Mouse (Mus musculus): ENCODE measurements around the gene Plcl2. TPM values are rescaled to one million over a fixed set of nuclear protein-coding genes. Genes with fewer than 3 reads are reported as not detected.

Gene Plcl2
- polyA plus RNA-seq, 1 experiment from 2014 or later, result 5.0 TPM

GRCm38 (mm10) chr17:50648757-50649419 lies 139.7 kb downstream of the Plcl2 start:
- 94% methylated on average over 6 of the region's 6 CpGs for WGBS
- no peaks in the 10 kb centered on the region for H3K27me3 ChIP-seq (ENCODE audit: low read depth, poor library complexity, severe bottlenecking)
- H3K27ac ChIP-seq, result no peak overlapping the region

GRCm38 (mm10) chr17:50650535-50651223 lies 141.5 kb downstream of the Plcl2 start:
- no peak for DNase-seq (ENCODE audit: low spot score)
- Histone ChIP-seq H3K27me3 (ENCODE audit: low read depth, poor library complexity, severe bottlenecking) (no peaks in the 10 kb centered on the region), H3K4me1 (no peaks in the 10 kb centered on the region), H3K27ac (no peak overlapping the region), H3K36me3 (peaks cover 18% of the 10 kb centered on the region), H3K4me3 (no peak overlapping the region), H3K9me3 (replicated peaks) (0 out of 2 replicates have a peak, but pooled peaks cover 5% of the 10 kb centered on the region)
- 96% methylated on average over 14 of the region's 14 CpGs for WGBS

More at GRCm38 (mm10) chr17:50648757-50649419, 139.7 kb downstream of the Plcl2 start:
- Histone ChIP-seq H3K4me3 (no peak overlapping the region), H3K36me3 (peaks cover 18% of the 10 kb centered on the region), H3K9me3 (replicated peaks) (0 out of 2 replicates have a peak, but pooled peaks cover 5% of the 10 kb centered on the region), H3K4me1 (peaks cover 5% of the 10 kb centered on the region)
- DNase-seq (ENCODE audit: low spot score), result no peak

- 64% methylated on average over 5 of the region's 5 CpGs for WGBS
- no peak overlapping the region for H3K27ac ChIP-seq
- DNase-seq (ENCODE audit: low spot score), result no peak
Measured at GRCm38 (mm10) chr17:50654741-50655415, 145.7 kb downstream of the Plcl2 start.

GRCm38 (mm10) chr17:50655416-50655776 lies 146.2 kb downstream of the Plcl2 start:
- no peaks in the 10 kb centered on the region for H3K36me3 ChIP-seq
- WGBS, result 49% methylated on average over 4 of the region's 4 CpGs
- no peaks in the 10 kb centered on the region for H3K4me1 ChIP-seq
- DNase-seq (ENCODE audit: low spot score), result no peak
- no peak overlapping the region for H3K4me3 ChIP-seq
- no peaks in the 10 kb centered on the region for H3K9me3 ChIP-seq (replicated peaks)
- no peaks in the 10 kb centered on the region for H3K27me3 ChIP-seq (ENCODE audit: low read depth, poor library complexity, severe bottlenecking)
- H3K27ac ChIP-seq, result no peak overlapping the region

More at GRCm38 (mm10) chr17:50654741-50655415, 145.7 kb downstream of the Plcl2 start:
- Histone ChIP-seq H3K4me3 (no peak overlapping the region), H3K36me3 (no peaks in the 10 kb centered on the region), H3K27me3 (ENCODE audit: low read depth, poor library complexity, severe bottlenecking) (no peaks in the 10 kb centered on the region), H3K9me3 (replicated peaks) (no peaks in the 10 kb centered on the region), H3K4me1 (no peaks in the 10 kb centered on the region)

- H3K4me3 ChIP-seq, result no peak overlapping the region
- H3K36me3 ChIP-seq, result no peaks in the 10 kb centered on the region
- no peaks in the 10 kb centered on the region for H3K27me3 ChIP-seq (ENCODE audit: low read depth, poor library complexity, severe bottlenecking)
- no peak for DNase-seq (ENCODE audit: low spot score)
- H3K9me3 ChIP-seq (replicated peaks), result no peaks in the 10 kb centered on the region
- no peaks in the 10 kb centered on the region for H3K4me1 ChIP-seq
- no peak overlapping the region for H3K27ac ChIP-seq
Measured at GRCm38 (mm10) chr17:50657321-50657720, 148.1 kb downstream of the Plcl2 start.

GRCm38 (mm10) chr17:50658901-50659300 lies 149.7 kb downstream of the Plcl2 start:
- Histone ChIP-seq H3K4me3 (no peak overlapping the region), H3K4me1 (no peaks in the 10 kb centered on the region), H3K9me3 (replicated peaks) (no peaks in the 10 kb centered on the region), H3K27me3 (ENCODE audit: low read depth, poor library complexity, severe bottlenecking) (no peaks in the 10 kb centered on the region), H3K36me3 (no peaks in the 10 kb centered on the region), H3K27ac (no peak overlapping the region)
- DNase-seq (ENCODE audit: low spot score), result no peak
- WGBS, result 91% methylated on average over 8 of the region's 8 CpGs

GRCm38 (mm10) chr17:50667596-50667995 lies 158.4 kb downstream of the Plcl2 start:
- no peaks in the 10 kb centered on the region for H3K9me3 ChIP-seq (replicated peaks)
- H3K4me3 ChIP-seq, result no peak overlapping the region
- no peak overlapping the region for H3K27ac ChIP-seq
- H3K27me3 ChIP-seq (ENCODE audit: low read depth, poor library complexity, severe bottlenecking), result no peaks in the 10 kb centered on the region
- DNase-seq (ENCODE audit: low spot score), result no peak
- 96% methylated on average over 9 of the region's 9 CpGs for WGBS
- H3K4me1 ChIP-seq, result no peaks in the 10 kb centered on the region
- peaks cover 10% of the 10 kb centered on the region for H3K36me3 ChIP-seq

- H3K36me3 ChIP-seq, result peaks cover 10% of the 10 kb centered on the region
- 85% methylated on average over 4 of the region's 4 CpGs for WGBS
- no peaks in the 10 kb centered on the region for H3K27me3 ChIP-seq (ENCODE audit: low read depth, poor library complexity, severe bottlenecking)
- H3K4me1 ChIP-seq, result no peaks in the 10 kb centered on the region
- no peak for DNase-seq (ENCODE audit: low spot score)
- no peak overlapping the region for H3K4me3 ChIP-seq
- H3K9me3 ChIP-seq (replicated peaks), result no peaks in the 10 kb centered on the region
- no peak overlapping the region for H3K27ac ChIP-seq
Measured at GRCm38 (mm10) chr17:50668681-50669208, 159.5 kb downstream of the Plcl2 start.

GRCm38 (mm10) chr17:50671416-50671815 lies 162.2 kb downstream of the Plcl2 start:
- 95% methylated on average over 5 of the region's 5 CpGs for WGBS
- H3K9me3 ChIP-seq (replicated peaks), result no peaks in the 10 kb centered on the region
- no peak for DNase-seq (ENCODE audit: low spot score)
- H3K4me3 ChIP-seq, result no peak overlapping the region
- H3K27me3 ChIP-seq (ENCODE audit: low read depth, poor library complexity, severe bottlenecking), result no peaks in the 10 kb centered on the region
- H3K4me1 ChIP-seq, result 0 out of 2 replicates have a peak, but pooled peaks cover 4% of the 10 kb centered on the region
- H3K27ac ChIP-seq, result no peak overlapping the region
- no peaks in the 10 kb centered on the region for H3K36me3 ChIP-seq

GRCm38 (mm10) chr17:50674580-50674979 lies 165.4 kb downstream of the Plcl2 start:
- no peak for DNase-seq (ENCODE audit: low spot score)
- no peak overlapping the region for H3K27ac ChIP-seq
- H3K9me3 ChIP-seq (replicated peaks), result no peaks in the 10 kb centered on the region
- H3K4me1 ChIP-seq, result peaks cover 22% of the 10 kb centered on the region
- no peaks in the 10 kb centered on the region for H3K36me3 ChIP-seq
- H3K27me3 ChIP-seq (ENCODE audit: low read depth, poor library complexity, severe bottlenecking), result no peaks in the 10 kb centered on the region
- H3K4me3 ChIP-seq, result no peak overlapping the region
- 79% methylated on average over 7 of the region's 7 CpGs for WGBS

GRCm38 (mm10) chr17:50675231-50675630 lies 166.0 kb downstream of the Plcl2 start:
- Histone ChIP-seq H3K27ac (no peak overlapping the region), H3K4me3 (no peak overlapping the region), H3K4me1 (peaks cover 22% of the 10 kb centered on the region), H3K36me3 (no peaks in the 10 kb centered on the region), H3K27me3 (ENCODE audit: low read depth, poor library complexity, severe bottlenecking) (no peaks in the 10 kb centered on the region), H3K9me3 (replicated peaks) (no peaks in the 10 kb centered on the region)
- WGBS, result 94% methylated on average over 11 of the region's 11 CpGs
- no peak for DNase-seq (ENCODE audit: low spot score)

GRCm38 (mm10) chr17:50677334-50677733 lies 168.1 kb downstream of the Plcl2 start:
- Histone ChIP-seq H3K4me3 (no peak overlapping the region), H3K36me3 (no peaks in the 10 kb centered on the region; the same call in 1 of the 2 replicates), H3K27me3 (ENCODE audit: low read depth, poor library complexity, severe bottlenecking) (no peaks in the 10 kb centered on the region), H3K4me1 (peaks cover 22% of the 10 kb centered on the region), H3K27ac (peak overlapping the region; percentile 72), H3K9me3 (replicated peaks) (no peaks in the 10 kb centered on the region)
- DNase-seq (ENCODE audit: low spot score), result no peak
- WGBS, result 97% methylated on average over 14 of the region's 14 CpGs
